Mouse (Mus musculus): ENCODE results near the gene Synj2. TPM values are rescaled to one million over a fixed set of nuclear protein-coding genes. Genes with fewer than 3 reads are reported as not detected.

Gene Synj2
- polyA plus RNA-seq, 1 experiment from 2014 or later = 6.0 TPM

- no peaks in the 10 kb centered on the region for H3K27me3 ChIP-seq
- TF ChIP-seq CTCF (IDR thresholded peaks at IDR 0.05) = no peak
- CTCF ChIA-PET = interaction anchor here (1.1 kb wide), 1 partner anchor 10 kb away, joined by 3 read pairs; no protein-coding TSS in a partner anchor
- POLR2A ChIA-PET = no interaction called here
- no peak for ATAC-seq
- no peak for DNase-seq (ENCODE audit: low read depth, low spot score)
- in situ Hi-C loops (cut with MboI; ENCODE audit: low pct_unique_long_range_greater_than_20kb) = no loop called here
Measured at GRCm38 (mm10) chr17:5956350-5957000, 15.4 kb downstream of the Synj2 start.

GRCm38 (mm10) chr17:5957097-5957496 is 16.0 kb downstream of the Synj2 start:
- H3K27me3 ChIP-seq = no peaks in the 10 kb centered on the region
- in situ Hi-C loops (cut with MboI; ENCODE audit: low pct_unique_long_range_greater_than_20kb) = no loop called here
- ChIA-PET POLR2A (no interaction called here), CTCF (no interaction called here)
- no peak for TF ChIP-seq CTCF (IDR thresholded peaks at IDR 0.05)
- ATAC-seq (peak; percentile 69), DNase-seq (ENCODE audit: low read depth, low spot score) (no peak)

GRCm38 (mm10) chr17:5958229-5958628 is 17.1 kb downstream of the Synj2 start:
- no peak for TF ChIP-seq CTCF (IDR thresholded peaks at IDR 0.05)
- CTCF ChIA-PET = interaction anchor here (1.5 kb wide), 1 partner anchor 13 kb away, joined by 3 read pairs; no protein-coding TSS in a partner anchor
- H3K27me3 ChIP-seq = no peaks in the 10 kb centered on the region
- POLR2A ChIA-PET = no interaction called here
- in situ Hi-C loops (cut with MboI; ENCODE audit: low pct_unique_long_range_greater_than_20kb) = no loop called here
- DNase-seq (ENCODE audit: low read depth, low spot score) = no peak
- no peak for ATAC-seq

- ATAC-seq (no peak), DNase-seq (ENCODE audit: low read depth, low spot score) (no peak)
- in situ Hi-C loops (cut with MboI; ENCODE audit: low pct_unique_long_range_greater_than_20kb) = no loop called here
- no peak for TF ChIP-seq CTCF (IDR thresholded peaks at IDR 0.05)
- ChIA-PET CTCF (interaction anchor here (1.5 kb wide), 1 partner anchor 12 kb away, joined by 3 read pairs; no protein-coding TSS in a partner anchor), POLR2A (no interaction called here)
- no peaks in the 10 kb centered on the region for H3K27me3 ChIP-seq
Measured at GRCm38 (mm10) chr17:5958636-5959035, 17.6 kb downstream of the Synj2 start.

GRCm38 (mm10) chr17:5959096-5959495 is 18.0 kb downstream of the Synj2 start:
- H3K27me3 ChIP-seq = no peaks in the 10 kb centered on the region
- in situ Hi-C loops (cut with MboI; ENCODE audit: low pct_unique_long_range_greater_than_20kb) = no loop called here
- no peak for TF ChIP-seq CTCF (IDR thresholded peaks at IDR 0.05)
- ChIA-PET POLR2A (no interaction called here), CTCF (interaction anchor here (1.5 kb wide), 1 partner anchor 12 kb away, joined by 3 read pairs; no protein-coding TSS in a partner anchor)
- DNase-seq (ENCODE audit: low read depth, low spot score) (no peak), ATAC-seq (no peak)

- DNase-seq (ENCODE audit: low read depth, low spot score) = no peak
- no peak for TF ChIP-seq CTCF (IDR thresholded peaks at IDR 0.05)
- H3K27me3 ChIP-seq = no peaks in the 10 kb centered on the region
- ChIA-PET POLR2A (interaction anchor here (1.1 kb wide), 1 partner anchor 13 kb away, joined by 5 read pairs; no protein-coding TSS in a partner anchor), CTCF (no interaction called here)
- no peak for ATAC-seq
- in situ Hi-C loops (cut with MboI; ENCODE audit: low pct_unique_long_range_greater_than_20kb) = no loop called here
Measured at GRCm38 (mm10) chr17:5959802-5960201, 18.7 kb downstream of the Synj2 start.

GRCm38 (mm10) chr17:5963766-5964165 is 22.7 kb downstream of the Synj2 start:
- TF ChIP-seq CTCF (IDR thresholded peaks at IDR 0.05) = no peak
- ChIA-PET POLR2A (interaction anchor here (0.7 kb wide), 1 partner anchor 62 kb away, joined by 3 read pairs; no protein-coding TSS in a partner anchor), CTCF (no interaction called here)
- no peak for ATAC-seq
- H3K27me3 ChIP-seq = no peaks in the 10 kb centered on the region
- DNase-seq (ENCODE audit: low read depth, low spot score) = no peak
- in situ Hi-C loops (cut with MboI; ENCODE audit: low pct_unique_long_range_greater_than_20kb) = no loop called here

GRCm38 (mm10) chr17:5965084-5965781 is 24.2 kb downstream of the Synj2 start:
- ChIA-PET CTCF (no interaction called here), POLR2A (no interaction called here)
- ATAC-seq (no peak), DNase-seq (ENCODE audit: low read depth, low spot score) (no peak)
- in situ Hi-C loops (cut with MboI; ENCODE audit: low pct_unique_long_range_greater_than_20kb) = no loop called here
- TF ChIP-seq CTCF (IDR thresholded peaks at IDR 0.05) = no peak
- H3K27me3 ChIP-seq = no peaks in the 10 kb centered on the region

GRCm38 (mm10) chr17:5966706-5967105 is 25.6 kb downstream of the Synj2 start:
- CTCF ChIA-PET = interaction anchor here (0.7 to 1.2 kb wide), 2 partner anchors 11 to 14 kb away, joined by 3 read pairs; no protein-coding TSS in a partner anchor

GRCm38 (mm10) chr17:5968562-5968961 is 27.5 kb downstream of the Synj2 start:
- ChIA-PET CTCF (interaction anchor here (1.1 to 1.6 kb wide), 2 partner anchors 10 to 29 kb away, joined by 3 read pairs; no protein-coding TSS in a partner anchor), POLR2A (no interaction called here)
- DNase-seq (ENCODE audit: low read depth, low spot score) = no peak
- no peak for TF ChIP-seq CTCF (IDR thresholded peaks at IDR 0.05)
- ATAC-seq = no peak
- in situ Hi-C loops (cut with MboI; ENCODE audit: low pct_unique_long_range_greater_than_20kb) = no loop called here
- H3K27me3 ChIP-seq = no peaks in the 10 kb centered on the region

More at GRCm38 (mm10) chr17:5966706-5967105, 25.6 kb downstream of the Synj2 start:
- POLR2A ChIA-PET = no interaction called here
- in situ Hi-C loops (cut with MboI; ENCODE audit: low pct_unique_long_range_greater_than_20kb) = no loop called here
- no peaks in the 10 kb centered on the region for H3K27me3 ChIP-seq
- TF ChIP-seq CTCF (IDR thresholded peaks at IDR 0.05) = no peak
- DNase-seq (ENCODE audit: low read depth, low spot score) = no peak
- ATAC-seq = no peak

GRCm38 (mm10) chr17:5969246-5969645 is 28.2 kb downstream of the Synj2 start:
- H3K27me3 ChIP-seq = no peaks in the 10 kb centered on the region
- ATAC-seq = no peak
- DNase-seq (ENCODE audit: low read depth, low spot score) = no peak
- in situ Hi-C loops (cut with MboI; ENCODE audit: low pct_unique_long_range_greater_than_20kb) = no loop called here
- ChIA-PET CTCF (interaction anchor here (1.1 to 1.6 kb wide), 2 partner anchors 9 to 28 kb away, joined by 3 read pairs; no protein-coding TSS in a partner anchor), POLR2A (no interaction called here)
- TF ChIP-seq CTCF (IDR thresholded peaks at IDR 0.05) = no peak
